Mouse (Mus musculus) testis, adult 2 months (tissue): Measurements from ENCODE around the gene Gse1.

Source experiments
- CTCF ChIP-seq: fragments of 200-500 bp; IDR thresholded peaks from 2 replicates; pipeline ENCODE4 v1.5.1; 2012; ENCODE audit warnings: low read depth, mild to moderate bottlenecking, inconsistent platforms, low read length, moderate library complexity; ENCODE audit not compliant: control insufficient read depth, insufficient read depth, insufficient replicate concordance
- POLR2A ChIP-seq: fragments of 200-500 bp; IDR thresholded peaks from 2 replicates; pipeline ENCODE4 v1.6.1; 2012; ENCODE audit warnings: low read depth, mild to moderate bottlenecking, inconsistent platforms, low read length, moderate library complexity; ENCODE audit not compliant: control insufficient read depth

- TF ChIP-seq POLR2A (no peak), CTCF (no peak)
Measured at GRCm38 (mm10) chr8:120507290-120507689, 279.0 kb downstream of the Gse1 start.
